Mouse (Mus musculus): Measurements from ENCODE around the gene Slc29a1. TPM values are rescaled to one million over a fixed set of nuclear protein-coding genes. Genes with fewer than 3 reads are reported as not detected.
A peak's percentile ranks its signal among the peaks of the same experiment; 100 is the strongest.

Gene Slc29a1
- polyA plus RNA-seq, 1 experiment from 2014 or later = 40.1 TPM

- ATAC-seq (ENCODE audit: low read depth) = no peak
- 72% methylated on average over 15 of the region's 15 CpGs for WGBS
- Histone ChIP-seq H3K4me1 (replicated peaks) (peaks cover under 1% of the 10 kb centered on the region; the same call in 1 of the 2 replicates), H3K4me3 (no peak overlapping the region), H3K4me2 (no peak overlapping the region), H3K9ac (no peak overlapping the region), H3K27ac (replicated peaks) (no peak overlapping the region), H3K9me3 (no peaks in the 10 kb centered on the region), H3K36me3 (no peaks in the 10 kb centered on the region), H3K27me3 (peaks cover 2% of the 10 kb centered on the region; the same call in 1 of the 2 replicates)
Measured at GRCm38 (mm10) chr17:45606992-45607879, 7.8 kb upstream of the Slc29a1 start.

GRCm38 (mm10) chr17:45602984-45603383 lies 3.6 kb upstream of the Slc29a1 start:
- WGBS = 77% methylated on average over 3 of the region's 3 CpGs
- Histone ChIP-seq H3K9me3 (no peaks in the 10 kb centered on the region), H3K4me1 (replicated peaks) (peaks cover 23% of the 10 kb centered on the region), H3K27ac (replicated peaks) (no peak overlapping the region), H3K4me2 (no peak overlapping the region), H3K36me3 (no peaks in the 10 kb centered on the region), H3K4me3 (no peak overlapping the region), H3K9ac (no peak overlapping the region), H3K27me3 (peaks cover 28% of the 10 kb centered on the region)
- no peak for ATAC-seq (ENCODE audit: low read depth)

- ATAC-seq (ENCODE audit: low read depth) = no peak
- 36% methylated on average over 6 of the region's 6 CpGs for WGBS
Measured at GRCm38 (mm10) chr17:45601877-45602304, 2.5 kb upstream of the Slc29a1 start, which contains the start of gene Mymx. Gene Mymx, minus strand, starts transcription at chr17:45602102.

GRCm38 (mm10) chr17:45601325-45601724 lies 1.9 kb upstream of the Slc29a1 start:
- 15% methylated on average over 22 of the region's 22 CpGs for WGBS
- Histone ChIP-seq H3K27me3 (peaks cover 28% of the 10 kb centered on the region), H3K4me1 (replicated peaks) (peaks cover 33% of the 10 kb centered on the region), H3K9me3 (no peaks in the 10 kb centered on the region), H3K4me3 (no peak overlapping the region), H3K27ac (replicated peaks) (no peak overlapping the region), H3K36me3 (no peaks in the 10 kb centered on the region), H3K4me2 (no peak overlapping the region), H3K9ac (no peak overlapping the region)
- ATAC-seq (ENCODE audit: low read depth) = no peak

More at GRCm38 (mm10) chr17:45601877-45602304, 2.5 kb upstream of the Slc29a1 start, which contains the start of gene Mymx:
- H3K4me3 ChIP-seq = no peak within 1 kb of the TSS
- H3K4me2 ChIP-seq = no peak within 1 kb of the TSS
- no peaks in the 10 kb centered on the region for H3K36me3 ChIP-seq
- no peak within 1 kb of the TSS for H3K9ac ChIP-seq
- peaks cover 27% of the 10 kb centered on the region for H3K4me1 ChIP-seq (replicated peaks)
- H3K9me3 ChIP-seq = no peaks in the 10 kb centered on the region
- no peak within 1 kb of the TSS for H3K27ac ChIP-seq (replicated peaks)
- peaks cover 28% of the 10 kb centered on the region for H3K27me3 ChIP-seq

- H3K9ac ChIP-seq = no peak overlapping the region
- no peak for ATAC-seq (ENCODE audit: low read depth)
- WGBS = 69% methylated on average over 8 of the region's 8 CpGs
Measured at GRCm38 (mm10) chr17:45600267-45600666, 861 bp upstream of the Slc29a1 start.

GRCm38 (mm10) chr17:45598891-45599290 lies 515 bp downstream of the Slc29a1 start:
- ATAC-seq (ENCODE audit: low read depth) = no peak
- Histone ChIP-seq H3K27me3 (peaks cover 37% of the 10 kb centered on the region), H3K9me3 (no peaks in the 10 kb centered on the region), H3K27ac (replicated peaks) (no peak overlapping the region), H3K9ac (0 out of 2 replicates have a peak overlapping the region, but pooled peaks have one; percentile 56), H3K36me3 (no peaks in the 10 kb centered on the region), H3K4me2 (peak overlapping the region; percentile 53), H3K4me3 (no peak overlapping the region), H3K4me1 (replicated peaks) (peaks cover 57% of the 10 kb centered on the region)
- WGBS = 46% methylated on average over 3 of the region's 3 CpGs

More at GRCm38 (mm10) chr17:45600267-45600666, 861 bp upstream of the Slc29a1 start:
- no peak overlapping the region for H3K4me2 ChIP-seq
- H3K27me3 ChIP-seq = peaks cover 28% of the 10 kb centered on the region
- no peak overlapping the region for H3K27ac ChIP-seq (replicated peaks)
- no peak overlapping the region for H3K4me3 ChIP-seq
- H3K4me1 ChIP-seq (replicated peaks) = peaks cover 43% of the 10 kb centered on the region
- no peaks in the 10 kb centered on the region for H3K36me3 ChIP-seq
- H3K9me3 ChIP-seq = no peaks in the 10 kb centered on the region

- 81% methylated on average over 2 of the region's 2 CpGs for WGBS
- Histone ChIP-seq H3K27ac (replicated peaks) (peak overlapping the region; percentile 28; the same call in 1 of the 2 replicates), H3K9ac (no peak overlapping the region), H3K4me1 (replicated peaks) (peaks cover 62% of the 10 kb centered on the region), H3K36me3 (no peaks in the 10 kb centered on the region), H3K27me3 (peaks cover 42% of the 10 kb centered on the region), H3K4me2 (no peak overlapping the region), H3K4me3 (no peak overlapping the region), H3K9me3 (no peaks in the 10 kb centered on the region)
- no peak for ATAC-seq (ENCODE audit: low read depth)
Measured at GRCm38 (mm10) chr17:45598376-45598775, 1.0 kb downstream of the Slc29a1 start.

- Histone ChIP-seq H3K27ac (replicated peaks) (peak overlapping the region; percentile 28), H3K4me2 (no peak overlapping the region), H3K9me3 (no peaks in the 10 kb centered on the region), H3K36me3 (no peaks in the 10 kb centered on the region), H3K9ac (no peak overlapping the region), H3K4me3 (no peak overlapping the region), H3K27me3 (peaks cover 46% of the 10 kb centered on the region), H3K4me1 (replicated peaks) (peaks cover 68% of the 10 kb centered on the region)
- no peak for ATAC-seq (ENCODE audit: low read depth)
- WGBS = 35% methylated on average over 3 of the region's 3 CpGs
Measured at GRCm38 (mm10) chr17:45597787-45598186, 1.6 kb downstream of the Slc29a1 start.

GRCm38 (mm10) chr17:45596631-45597396 lies 2.6 kb downstream of the Slc29a1 start:
- peak overlapping the region; percentile 64 for H3K27ac ChIP-seq (replicated peaks)
- H3K4me2 ChIP-seq = peak overlapping the region; percentile 80; the same call in 1 of the 2 replicates
- H3K27me3 ChIP-seq = peaks cover 40% of the 10 kb centered on the region
- 27% methylated on average over 11 of the region's 11 CpGs for WGBS
- no peaks in the 10 kb centered on the region for H3K36me3 ChIP-seq
- no peaks in the 10 kb centered on the region for H3K9me3 ChIP-seq
- H3K9ac ChIP-seq = no peak overlapping the region; the same call in 1 of the 2 replicates
- H3K4me3 ChIP-seq = no peak overlapping the region
- peak; percentile 36; the same call in 1 of the 2 replicates for ATAC-seq (ENCODE audit: low read depth)
- peaks cover 72% of the 10 kb centered on the region for H3K4me1 ChIP-seq (replicated peaks)

GRCm38 (mm10) chr17:45595736-45596390 lies 3.5 kb downstream of the Slc29a1 start:
- 4% methylated on average over 23 of the region's 23 CpGs for WGBS
- Histone ChIP-seq H3K9me3 (no peaks in the 10 kb centered on the region), H3K27ac (replicated peaks) (peak overlapping the region; percentile 64), H3K27me3 (peaks cover 30% of the 10 kb centered on the region), H3K4me3 (peak overlapping the region; percentile 45), H3K36me3 (no peaks in the 10 kb centered on the region), H3K4me1 (replicated peaks) (peaks cover 73% of the 10 kb centered on the region), H3K9ac (peak overlapping the region; percentile 65), H3K4me2 (peak overlapping the region; percentile 80)
- ATAC-seq (ENCODE audit: low read depth) = peak; percentile 38

- H3K4me1 ChIP-seq (replicated peaks) = peaks cover 73% of the 10 kb centered on the region
- H3K27ac ChIP-seq (replicated peaks) = peak overlapping the region; percentile 64
- peak overlapping the region; percentile 80 for H3K4me2 ChIP-seq
- peak overlapping the region; percentile 45 for H3K4me3 ChIP-seq
- H3K36me3 ChIP-seq = no peaks in the 10 kb centered on the region
- peaks cover 23% of the 10 kb centered on the region for H3K27me3 ChIP-seq
- H3K9ac ChIP-seq = peak overlapping the region; percentile 65
- no peaks in the 10 kb centered on the region for H3K9me3 ChIP-seq
- ATAC-seq (ENCODE audit: low read depth) = peak; percentile 79
- WGBS = under 1% methylated on average over 54 of the region's 58 CpGs
Measured at GRCm38 (mm10) chr17:45594881-45595735, 4.3 kb downstream of the Slc29a1 start.

All from neural tube, embryonic 13.5 days (tissue).